Mouse (Mus musculus): ENCODE measurements around the gene Shroom3.

Gene Shroom3

DNA sequence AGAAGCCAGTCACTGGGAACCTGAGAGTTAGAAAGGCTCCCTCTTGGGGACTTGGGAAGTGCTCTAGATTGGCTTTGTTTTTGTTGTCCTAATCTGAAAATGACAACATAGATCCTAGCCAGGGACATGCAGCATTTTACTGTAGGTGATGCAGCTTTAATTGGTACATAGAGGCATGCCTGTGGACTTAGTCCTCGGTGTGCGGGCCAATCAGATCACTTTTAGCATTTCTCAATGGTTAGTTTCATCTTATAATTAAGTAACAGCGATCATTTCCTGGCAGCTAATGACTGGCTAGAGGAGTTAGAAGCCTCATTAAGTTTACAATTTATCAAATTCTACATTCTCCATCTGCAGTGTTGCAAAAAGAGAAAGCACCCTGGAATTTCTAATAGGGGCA lies 167.7 kb downstream of the Shroom3 start:
- no peak for DNase-seq (ENCODE audit: low read depth)

DNA sequence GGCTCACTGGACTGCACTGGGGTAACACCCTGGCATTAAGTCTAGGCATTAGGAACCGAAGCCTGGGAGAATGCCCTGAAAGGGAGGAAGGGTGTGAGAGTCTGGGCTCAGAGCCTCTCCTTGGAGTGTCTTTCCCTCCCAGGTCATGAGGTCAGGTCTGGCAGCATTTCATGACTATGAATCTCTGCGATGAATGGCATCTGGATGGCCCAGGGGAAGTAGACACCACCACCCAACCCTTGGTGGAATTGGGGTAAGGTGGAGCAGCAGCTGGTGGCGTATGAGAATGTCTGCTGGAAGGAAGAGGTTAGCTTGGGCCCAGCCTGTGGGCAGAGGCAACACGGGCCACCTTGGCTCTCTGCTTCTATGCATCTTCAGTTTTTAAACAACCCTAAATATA lies 171.7 kb downstream of the Shroom3 start:
- DNase-seq (ENCODE audit: low read depth): no peak

DNA sequence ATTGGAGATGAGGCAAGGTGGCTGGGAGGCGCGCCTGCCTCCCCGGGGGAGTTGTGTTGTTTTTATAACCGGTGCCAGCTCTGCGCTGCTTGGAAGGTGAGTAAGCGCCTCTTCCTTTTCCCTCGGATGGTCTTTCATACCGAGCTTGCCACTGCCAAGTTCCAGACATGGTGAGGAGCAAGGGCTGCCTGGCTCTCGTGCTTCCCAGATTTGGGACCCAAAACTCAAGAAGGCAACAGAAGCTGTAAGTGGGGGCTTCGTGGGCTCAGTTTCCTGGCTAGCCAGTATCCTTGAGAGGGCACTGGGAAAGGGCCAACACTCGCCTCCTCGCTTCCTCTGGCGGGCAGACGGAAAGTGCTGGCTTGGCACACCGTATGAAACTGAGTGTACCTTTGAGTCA lies 173.1 kb downstream of the Shroom3 start:
- DNase-seq (ENCODE audit: low read depth): no peak

DNA sequence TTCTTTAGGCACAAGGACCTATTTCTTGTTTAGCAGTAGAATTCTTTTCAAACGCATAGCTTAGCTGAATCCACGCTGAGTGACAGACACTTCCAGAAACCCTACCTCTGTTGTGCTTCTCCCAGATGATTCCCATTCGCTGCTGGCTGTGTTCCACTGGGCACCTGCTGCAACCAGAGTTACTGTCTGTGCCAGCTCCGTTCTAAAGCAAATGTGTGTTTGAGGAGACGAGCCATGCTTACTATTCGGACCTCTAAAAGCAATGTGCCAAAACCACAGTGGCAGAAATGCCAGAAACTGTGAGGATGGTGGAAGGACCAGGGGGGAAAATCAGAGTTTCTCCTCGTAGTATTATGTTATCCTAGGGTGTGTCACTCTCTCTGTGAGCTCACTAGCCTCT lies 173.9 kb downstream of the Shroom3 start:
- no peak for DNase-seq (ENCODE audit: low read depth)

DNA sequence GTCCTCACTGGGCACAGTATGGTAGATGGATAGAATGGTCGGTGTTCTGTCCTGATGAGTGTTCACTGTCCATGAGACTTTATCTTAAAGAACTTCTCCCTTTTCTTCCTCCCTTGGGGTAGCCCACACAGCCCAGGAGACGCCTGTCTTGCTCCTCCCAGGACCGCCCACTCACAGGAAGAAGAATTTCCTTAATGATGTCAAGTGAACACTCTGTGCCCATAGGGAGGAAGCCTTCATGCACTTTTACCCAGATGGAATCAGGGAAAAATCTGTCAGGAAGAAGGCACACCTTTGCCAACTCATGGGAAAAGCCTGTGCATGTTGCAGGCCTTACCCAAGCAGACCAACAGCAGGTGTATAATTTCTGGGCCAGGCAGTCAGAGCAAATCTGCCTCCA lies 174.9 kb downstream of the Shroom3 start:
- DNase-seq (ENCODE audit: low read depth): no peak

DNA sequence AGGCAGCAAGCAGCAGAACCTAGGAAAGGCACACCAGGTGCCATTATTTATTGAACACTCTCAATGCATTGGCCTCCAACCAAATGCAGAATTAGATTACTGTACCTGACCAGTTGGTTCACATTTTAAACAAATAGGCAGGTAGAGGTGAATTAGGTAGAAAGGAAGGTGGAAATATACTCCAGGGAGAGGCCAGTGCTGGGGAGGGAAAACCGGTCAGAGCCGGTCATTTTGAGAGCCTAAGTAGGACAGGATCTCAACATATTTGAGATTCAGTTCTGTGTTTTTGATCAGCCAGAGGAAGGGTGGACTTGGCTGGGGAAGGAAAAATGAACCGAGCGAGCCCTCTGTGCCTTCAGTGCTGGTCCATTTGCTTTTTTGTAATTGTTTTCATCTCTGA lies 175.3 kb downstream of the Shroom3 start:
- no peak for DNase-seq (ENCODE audit: low read depth)

DNA sequence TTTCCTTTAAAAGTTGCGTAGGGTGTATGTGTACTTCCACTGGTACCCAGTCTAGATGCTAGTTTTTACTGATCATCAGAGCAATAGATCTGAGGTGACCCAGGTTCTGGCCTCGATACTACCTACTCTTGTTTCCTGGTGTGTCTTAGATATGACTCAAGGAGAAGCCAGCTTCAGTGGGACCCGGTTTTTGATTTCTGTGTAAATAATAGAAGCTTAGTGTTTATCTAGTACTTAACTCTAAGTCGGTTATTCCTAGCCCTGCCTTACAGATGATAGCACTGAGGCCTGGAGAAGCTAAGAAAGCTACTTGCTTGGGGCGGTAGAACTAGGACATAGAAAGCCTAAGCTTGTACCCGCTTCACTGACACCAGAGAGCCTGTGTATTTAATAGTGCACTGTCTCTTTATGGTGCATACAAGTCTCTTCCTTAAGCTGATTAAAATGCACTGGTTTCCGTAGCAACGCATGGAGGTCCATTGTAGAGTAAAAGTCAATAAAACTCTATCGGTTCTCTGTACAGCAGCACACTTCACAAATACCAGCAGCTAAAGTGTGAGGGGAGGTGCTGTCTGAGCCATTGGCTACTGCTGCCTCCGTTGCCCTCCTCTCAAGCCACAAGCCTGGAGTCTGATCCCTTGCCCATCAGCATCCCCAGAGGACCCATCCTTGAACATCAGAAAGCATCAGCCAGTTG lies 178.3 kb downstream of the Shroom3 start:
- DNase-seq (ENCODE audit: low read depth): no peak

DNA sequence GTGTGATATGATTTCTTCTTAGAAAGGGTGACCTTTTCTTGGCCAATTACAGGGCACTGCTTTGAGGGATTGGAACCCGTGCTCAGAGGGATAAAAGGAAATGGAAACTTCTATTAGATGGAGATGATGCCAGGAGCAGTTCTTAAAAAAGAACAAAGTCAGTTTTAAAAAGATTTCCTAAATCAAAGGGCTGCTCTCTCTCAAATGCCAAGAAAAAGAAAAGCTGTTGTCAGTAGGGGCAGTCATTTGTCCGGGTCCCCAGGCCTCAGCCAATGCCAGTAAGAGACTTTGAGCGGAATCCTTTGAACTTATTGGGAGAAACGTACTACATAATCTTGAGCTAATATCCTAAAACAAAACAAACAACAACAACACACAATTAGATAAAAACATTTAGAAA lies 181.9 kb downstream of the Shroom3 start:
- no peak for DNase-seq (ENCODE audit: low read depth)

DNA sequence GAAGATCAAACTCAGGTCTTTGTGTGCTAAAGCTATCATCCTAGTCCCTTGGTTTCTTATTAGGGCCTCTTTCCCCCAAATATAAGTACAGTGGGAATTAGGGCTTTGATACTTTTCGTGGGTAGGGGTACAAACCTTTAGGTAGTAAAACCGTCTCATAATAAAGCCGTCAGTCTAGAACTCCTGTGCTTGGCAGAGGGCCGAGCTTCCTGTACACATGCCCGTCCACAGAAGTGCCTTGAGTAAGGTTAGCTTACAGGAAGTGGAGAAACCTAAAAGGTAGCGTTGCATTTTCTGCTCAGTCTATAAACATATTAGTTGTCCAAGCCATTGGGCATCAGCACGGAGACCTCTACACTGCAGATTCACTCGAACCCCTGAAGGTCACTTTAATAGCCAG lies 183.3 kb downstream of the Shroom3 start:
- no peak for DNase-seq (ENCODE audit: low read depth)

DNA sequence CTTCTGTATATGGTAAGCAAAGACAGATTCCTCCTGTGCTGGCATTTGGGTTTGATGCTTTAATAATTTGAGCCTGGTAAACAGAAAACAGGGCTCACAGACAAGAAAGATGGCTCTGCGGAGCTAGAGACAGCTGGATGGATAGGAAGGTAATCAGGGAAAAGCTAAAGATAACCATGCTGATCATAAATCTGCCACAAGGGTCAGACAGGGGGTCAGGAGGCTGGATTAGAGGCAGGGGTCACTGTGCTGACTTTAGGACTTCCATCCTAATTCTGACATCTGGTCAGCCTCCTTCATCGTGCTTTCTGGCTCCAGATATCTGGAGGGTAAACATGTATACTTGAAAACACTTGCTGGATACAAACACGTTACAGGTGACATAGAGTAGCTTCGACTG lies 184.0 kb downstream of the Shroom3 start:
- no peak for DNase-seq (ENCODE audit: low read depth)

DNA sequence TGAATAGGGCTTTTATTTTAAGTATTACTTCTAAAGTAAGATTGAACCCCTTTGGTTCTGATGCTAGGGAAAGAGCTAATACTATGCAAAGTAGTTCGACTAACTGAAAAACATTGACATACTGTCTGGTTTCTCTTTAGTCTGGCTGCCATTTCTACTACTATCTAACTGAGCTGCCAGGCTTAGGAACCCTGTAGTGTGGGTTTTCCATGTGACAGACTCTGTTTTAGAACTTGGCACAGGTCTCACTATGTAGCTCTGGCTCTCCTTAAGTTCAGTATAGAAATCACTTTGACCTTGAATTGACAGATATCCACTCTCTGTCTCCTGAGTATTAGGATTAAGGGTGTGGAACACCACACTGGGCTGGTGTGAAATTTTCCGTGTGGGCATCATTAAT lies 185.0 kb downstream of the Shroom3 start:
- DNase-seq (ENCODE audit: low read depth): no peak

DNA sequence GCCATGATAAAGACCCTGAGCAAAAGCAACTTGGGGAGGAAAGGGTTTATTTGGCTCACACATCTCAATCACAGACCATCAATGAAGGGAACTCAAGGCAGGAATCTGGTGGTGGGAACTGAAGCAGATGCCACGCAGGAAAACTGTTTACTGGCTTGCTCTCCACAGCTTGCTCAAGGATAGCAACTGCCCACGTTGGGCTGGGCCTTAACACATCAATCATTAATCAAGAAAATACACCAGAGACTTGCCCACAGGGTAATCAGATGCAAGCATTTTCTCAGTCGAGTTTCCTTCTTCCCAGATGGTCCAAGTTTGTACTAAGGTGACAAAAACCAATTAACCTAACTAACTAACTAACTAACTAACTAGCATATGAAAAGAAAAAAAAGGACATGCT lies 187.8 kb downstream of the Shroom3 start:
- no peak for DNase-seq (ENCODE audit: low read depth)

DNA sequence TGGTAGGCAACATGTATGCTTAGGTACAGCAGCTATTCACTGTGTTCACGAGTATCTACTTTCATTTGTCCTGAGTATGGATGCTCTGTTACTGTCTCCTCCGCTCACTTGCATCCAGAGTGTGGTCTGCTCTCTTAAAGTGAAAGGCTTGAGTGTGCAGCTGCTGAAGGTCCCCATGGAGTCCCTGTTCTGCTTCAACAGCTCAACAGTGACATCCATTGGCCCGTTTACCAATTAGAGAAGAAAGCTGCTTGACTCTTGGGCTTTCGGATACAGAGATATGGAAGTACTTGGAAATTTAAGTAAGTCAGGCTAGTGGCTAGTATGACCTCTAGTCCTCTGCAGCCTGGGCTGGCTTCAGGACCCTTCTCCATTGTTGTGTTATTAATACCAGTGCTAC lies 188.9 kb downstream of the Shroom3 start:
- no peak for DNase-seq (ENCODE audit: low read depth)

DNA sequence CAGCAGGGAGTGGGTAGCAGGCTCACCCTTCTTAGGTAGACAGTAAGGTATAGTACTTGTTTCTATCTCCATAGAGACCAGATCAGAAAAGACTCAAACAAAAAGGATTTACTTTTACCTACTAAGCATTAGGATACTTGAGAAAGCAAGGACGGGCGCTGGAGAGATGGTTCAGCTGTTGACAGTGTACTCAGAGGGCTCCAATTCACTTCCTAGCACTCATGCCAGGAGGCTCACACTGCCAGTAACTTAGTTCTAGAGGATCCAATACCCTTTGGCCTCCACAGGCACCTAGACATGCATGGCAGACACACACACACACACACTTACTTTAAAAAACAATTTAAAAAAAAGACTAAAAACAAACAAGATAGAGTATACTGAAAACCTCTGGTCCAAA lies 189.8 kb downstream of the Shroom3 start:
- no peak for DNase-seq (ENCODE audit: low read depth)

DNA sequence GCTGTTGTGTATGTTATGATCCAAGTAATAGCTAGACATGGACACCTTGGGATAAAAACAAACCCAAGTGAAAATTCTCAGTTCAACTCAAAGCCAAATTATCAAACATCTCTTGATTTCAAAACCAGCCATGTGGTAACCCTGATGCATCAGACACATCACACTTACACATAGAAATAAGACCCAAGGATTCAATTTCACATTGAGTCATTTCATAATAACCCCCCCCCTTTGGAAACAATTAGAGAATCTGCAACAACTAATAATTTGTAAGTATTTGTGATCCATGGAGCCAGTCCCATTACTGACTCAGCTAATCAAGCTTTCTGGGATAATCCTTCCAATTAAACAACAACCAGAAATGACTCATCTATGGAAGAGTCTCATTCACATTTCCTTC lies 190.3 kb downstream of the Shroom3 start:
- no peak for DNase-seq (ENCODE audit: low read depth)

DNA sequence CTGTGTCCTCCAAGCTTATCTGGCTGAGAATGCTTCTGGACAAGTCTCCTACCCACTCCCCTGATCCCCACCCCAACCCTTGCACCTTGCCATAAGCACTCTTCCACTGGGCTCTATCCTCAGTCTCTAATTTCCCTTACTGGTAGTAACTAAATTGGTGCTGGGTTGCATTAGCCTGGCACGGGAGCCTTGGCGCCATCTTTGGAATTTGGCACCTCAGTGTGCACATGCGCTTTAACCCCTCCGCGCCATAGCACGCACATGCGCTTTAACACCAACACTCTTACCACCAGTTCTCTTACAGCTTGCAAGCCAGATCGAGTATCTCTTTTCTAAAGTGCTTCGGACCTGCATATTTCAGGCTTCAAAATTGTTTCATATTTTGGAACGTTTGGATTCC lies 192.6 kb downstream of the Shroom3 start:
- no peak for DNase-seq (ENCODE audit: low read depth)

DNA sequence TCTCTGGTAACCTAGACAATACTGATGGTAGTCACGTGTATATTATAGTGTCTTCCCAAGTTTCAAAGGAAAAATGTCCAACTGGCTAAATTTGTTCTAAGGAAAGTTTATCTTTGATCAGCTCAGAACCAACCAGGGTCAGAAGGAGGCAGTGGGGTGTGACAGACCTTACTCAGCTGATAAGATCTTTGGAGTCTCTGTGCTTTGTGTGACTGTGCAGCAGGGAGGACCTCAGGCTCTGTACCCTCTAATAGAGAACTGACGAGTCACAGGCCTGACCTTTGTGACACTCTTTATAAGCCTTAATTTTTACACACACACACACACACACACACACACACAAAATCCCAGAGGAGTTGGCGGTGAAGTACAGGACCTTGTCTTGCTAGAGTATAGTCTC lies 193.9 kb downstream of the Shroom3 start:
- no peak for DNase-seq (ENCODE audit: low read depth)

DNA sequence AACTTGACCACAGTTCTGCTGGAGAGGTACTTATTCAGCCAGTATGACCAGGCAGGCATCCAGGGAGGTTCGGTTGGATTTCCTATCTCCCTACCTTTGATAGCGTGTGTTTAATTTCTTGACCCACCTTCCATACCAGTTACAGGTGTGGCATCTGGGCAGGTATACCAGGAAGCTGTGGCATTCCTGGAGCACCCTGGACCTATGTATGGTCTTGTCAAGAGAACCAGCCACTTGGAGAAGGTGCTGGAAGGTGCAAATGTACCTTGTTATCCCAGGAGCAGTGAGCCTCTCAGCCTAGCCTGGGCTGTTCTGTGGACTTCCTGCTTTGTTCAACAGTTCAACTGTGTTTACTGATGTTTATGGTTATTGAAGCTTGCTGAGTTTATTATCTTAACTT lies 197.2 kb downstream of the Shroom3 start:
- DNase-seq (ENCODE audit: low read depth): no peak

DNA sequence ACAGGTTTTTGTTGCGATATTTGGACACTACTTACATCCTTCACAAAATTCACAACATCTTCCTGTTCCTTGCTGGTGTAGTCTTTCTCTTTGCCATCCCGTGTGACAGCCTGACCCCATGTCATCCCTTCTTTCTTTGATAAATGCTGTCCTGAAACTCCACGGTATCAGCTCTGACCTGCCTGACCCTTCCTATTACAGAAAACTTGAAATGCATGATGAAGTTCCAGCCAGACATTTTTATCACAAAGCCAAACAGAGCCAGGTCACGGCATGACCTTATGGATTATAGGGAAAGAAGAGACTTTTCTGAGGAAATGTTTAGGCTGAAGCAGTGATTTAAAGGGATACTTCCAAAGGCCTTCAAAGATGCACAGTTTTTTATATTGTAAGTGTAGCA lies 197.7 kb downstream of the Shroom3 start:
- DNase-seq (ENCODE audit: low read depth): no peak

DNA sequence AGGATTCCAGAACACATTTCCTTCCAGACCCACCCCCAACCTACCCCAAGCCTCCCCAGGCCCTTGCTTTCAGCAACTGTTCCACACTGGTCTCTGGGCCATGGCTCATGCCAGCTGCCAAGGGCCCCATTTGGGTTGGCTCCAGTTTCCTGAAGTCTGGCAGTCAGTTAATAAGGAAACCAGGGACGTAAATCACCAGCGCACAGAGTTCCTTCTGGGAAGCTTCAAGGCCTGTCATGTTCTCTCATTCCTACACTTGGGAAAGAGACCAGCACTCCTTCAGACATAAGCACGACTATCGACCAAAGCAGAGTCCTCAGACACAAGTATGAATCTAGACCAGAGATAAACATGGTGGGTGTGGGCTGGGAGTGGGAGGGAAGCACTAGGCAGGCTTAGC lies 202.9 kb downstream of the Shroom3 start:
- DNase-seq (ENCODE audit: low read depth): no peak

DNA sequence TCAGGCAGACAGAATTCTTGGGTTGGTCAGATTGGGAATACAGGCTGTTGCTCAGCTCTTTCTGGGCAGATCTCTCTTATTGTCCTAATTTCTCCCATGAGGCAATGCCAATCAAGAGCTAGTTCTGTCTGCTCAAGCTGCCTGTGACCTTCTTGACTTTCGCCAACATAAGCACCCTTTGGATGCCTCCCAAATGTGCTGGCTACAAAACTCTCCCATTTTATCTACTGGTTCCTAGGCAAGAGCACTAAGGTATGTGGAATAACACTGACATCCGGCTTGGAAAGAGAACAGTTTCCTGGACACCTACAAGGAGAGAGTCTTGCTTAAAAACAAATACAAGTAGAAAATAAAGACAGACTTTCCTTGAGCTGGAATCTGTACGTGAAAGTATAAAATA lies 204.3 kb downstream of the Shroom3 start:
- DNase-seq (ENCODE audit: low read depth): no peak

DNA sequence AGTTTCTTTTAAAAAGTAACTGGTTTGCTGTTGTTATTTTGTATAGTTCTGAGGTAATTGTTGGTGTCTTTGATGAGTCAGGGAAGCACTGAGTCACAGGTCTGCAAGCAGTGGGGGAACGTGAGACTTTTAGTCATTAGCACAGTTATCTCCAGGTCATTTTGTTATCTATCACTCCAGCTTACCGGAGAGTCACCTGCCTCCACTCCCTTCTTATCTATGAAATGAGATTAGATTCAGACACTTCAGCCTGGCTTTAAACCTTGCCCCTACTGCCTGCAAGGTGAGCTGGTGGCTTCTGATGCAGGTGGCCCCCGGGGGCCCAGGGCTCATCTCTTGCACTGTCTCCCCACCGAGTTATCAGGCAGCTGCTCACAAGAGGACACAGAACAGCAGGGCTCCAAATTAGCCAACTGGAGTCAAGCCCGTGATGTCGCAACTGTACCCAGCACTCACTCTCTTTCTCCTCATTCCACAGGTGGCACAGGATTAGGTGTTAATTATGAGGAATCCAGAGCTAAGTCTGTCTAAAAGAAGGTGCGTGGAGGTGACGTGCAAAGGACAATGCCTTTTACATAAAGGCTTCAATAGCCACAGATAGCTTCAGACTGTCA lies 205.5 kb downstream of the Shroom3 start:
- DNase-seq (ENCODE audit: low read depth): peak; percentile 11

DNA sequence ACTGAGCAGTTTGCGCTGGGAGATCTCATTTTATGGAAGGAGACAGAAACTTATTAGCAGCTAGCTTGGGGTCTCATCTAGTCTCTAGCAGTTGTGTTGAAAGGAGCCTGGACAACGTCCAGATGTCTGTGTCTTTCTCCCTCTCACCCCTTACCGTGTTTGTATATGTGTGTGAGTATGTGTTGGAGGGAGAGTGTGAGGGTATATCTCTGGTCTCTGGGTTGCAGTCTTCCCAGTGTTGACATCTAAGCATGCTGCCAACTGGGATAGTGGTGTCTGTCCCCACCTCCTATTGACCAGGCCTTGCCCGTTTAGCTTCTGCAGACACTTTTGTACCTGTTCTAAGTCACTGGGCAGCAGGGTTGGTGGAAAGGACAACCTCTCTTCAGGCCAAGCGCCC lies 207.7 kb downstream of the Shroom3 start:
- no peak for DNase-seq (ENCODE audit: low read depth)

DNA sequence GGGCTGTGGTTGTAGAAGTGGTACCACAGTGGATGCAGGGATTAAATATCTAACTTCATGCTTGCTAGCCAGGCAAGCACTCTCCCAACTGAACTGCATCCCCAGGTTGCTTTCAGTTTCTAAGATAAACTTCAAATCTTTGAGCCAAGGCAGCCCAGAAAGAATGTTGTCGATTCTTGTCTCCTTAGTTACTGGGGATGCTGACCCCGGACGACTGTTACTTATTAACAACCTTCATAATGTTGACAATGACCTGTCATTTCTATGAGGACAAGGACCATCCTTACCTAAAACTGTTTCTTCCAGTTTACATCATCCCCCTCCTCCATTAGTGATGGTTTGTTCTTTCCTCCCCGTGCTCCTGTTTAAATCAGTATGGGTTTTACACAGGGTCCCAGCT lies 210.0 kb downstream of the Shroom3 start:
- no peak for DNase-seq (ENCODE audit: low read depth)

Measured in 416B (cell line).